Mouse (Mus musculus) E14TG2a.4 (cell line): ENCODE measurements around the gene Gm43064.

Experiments
- CTCF ChIP-seq: conservative IDR thresholded peaks from 2 replicates; pipeline ENCODE4 v1.5.1; 2014; ENCODE audit warnings: low read length
- NANOG ChIP-seq: IDR thresholded peaks from 2 replicates; pipeline ENCODE4 v1.6.1; 2014; ENCODE audit warnings: borderline replicate concordance, low read length, mixed read lengths

GRCm38 (mm10) chr3:103792566-103792965 lies 16.8 kb upstream of the Gm43064 start:
- TF ChIP-seq CTCF (no peak), NANOG (no peak)
